Mouse (Mus musculus) cortical plate, adult 2 months (tissue): ENCODE measurements around the gene Mapk6. TPM values are rescaled to one million over a fixed set of nuclear protein-coding genes. Genes with fewer than 3 reads are reported as not detected.
"Not testable (repeated sequence)": the region's sequence is repeated elsewhere in the genome, so short reads cannot be mapped to it uniquely, and the experiment has no call there.

Source experiments
- H3K27ac ChIP-seq: fragments of 200-500 bp; 2 replicates; pipeline ENCODE4 v1.5.1; 2012; ENCODE audit warnings: low read length, control low read depth, inconsistent platforms; ENCODE audit not compliant: insufficient read depth
- H3K4me1 ChIP-seq: fragments of 200-500 bp; 2 replicates; pipeline ENCODE4 v1.6.1; 2011; ENCODE audit warnings: low read length; ENCODE audit not compliant: control insufficient read depth, insufficient read depth
- H3K4me3 ChIP-seq: fragments of 200-500 bp; 2 replicates; pipeline ENCODE4 v1.5.1; 2011; ENCODE audit warnings: mild to moderate bottlenecking, low read length, control low read depth; ENCODE audit not compliant: insufficient read depth
- CTCF ChIP-seq: fragments of 200-500 bp; IDR thresholded peaks from 2 replicates; pipeline ENCODE4 v1.5.1; 2011; ENCODE audit warnings: mild to moderate bottlenecking, control low read depth, low read length; ENCODE audit not compliant: insufficient read depth; ENCODE audit errors: extremely low read depth
- POLR2A ChIP-seq: fragments of 200-500 bp; IDR thresholded peaks from 2 replicates; pipeline ENCODE4 v1.6.1; 2011; ENCODE audit warnings: mild to moderate bottlenecking, low read length, control low read depth; ENCODE audit not compliant: insufficient read depth; ENCODE audit errors: extremely low read depth
- polyA plus RNA-seq: library from polyadenylated mRNA; depleted of rRNA; stranded (reverse); fragments of >200 nt; gene quantifications from 2 replicates; pipeline ENCODE4 v1.2.3, GENCODE M21; 2012; rRNA removed

Mapk6 gene
- 41.8 and 43.6 TPM in 2 replicates for polyA plus RNA-seq

GRCm38 (mm10) chr9:75409852-75410378 is at the start of gene Mapk6:
TSS of gene Mapk6 (minus strand) at chr9:75410005.
- TF ChIP-seq CTCF (no peak), POLR2A (peak; percentile 45; the same call in 1 of the 2 replicates)
- Histone ChIP-seq H3K4me3 (peak within 1 kb of the TSS; percentile 96), H3K4me1 (no peaks in the 10 kb centered on the region), H3K27ac (peak within 1 kb of the TSS; percentile 88)

GRCm38 (mm10) chr9:75455684-75456083 is 45.9 kb upstream of the Mapk6 start:
- no peak overlapping the region for H3K4me3 ChIP-seq
- no peak for TF ChIP-seq POLR2A
- no peak for TF ChIP-seq CTCF
- no peaks in the 10 kb centered on the region for H3K4me1 ChIP-seq
- no peak overlapping the region for H3K27ac ChIP-seq

- Histone ChIP-seq H3K4me3 (no peak overlapping the region), H3K27ac (no peak overlapping the region), H3K4me1 (no peaks in the 10 kb centered on the region)
- no peak for TF ChIP-seq POLR2A
- TF ChIP-seq CTCF = no peak
These were observed 44.2 kb upstream of the Mapk6 start for GRCm38 (mm10) chr9:75453994-75454393.

GRCm38 (mm10) chr9:75448021-75448420 is 38.2 kb upstream of the Mapk6 start:
- no peaks in the 10 kb centered on the region for H3K4me1 ChIP-seq
- no peak for TF ChIP-seq CTCF
- TF ChIP-seq POLR2A = no peak
- no peak overlapping the region for H3K4me3 ChIP-seq
- no peak overlapping the region for H3K27ac ChIP-seq

- H3K4me3 ChIP-seq, H3K27ac ChIP-seq, H3K4me1 ChIP-seq: not testable (repeated sequence)
These were observed 36.8 kb upstream of the Mapk6 start for GRCm38 (mm10) chr9:75446574-75446973.

DNA sequence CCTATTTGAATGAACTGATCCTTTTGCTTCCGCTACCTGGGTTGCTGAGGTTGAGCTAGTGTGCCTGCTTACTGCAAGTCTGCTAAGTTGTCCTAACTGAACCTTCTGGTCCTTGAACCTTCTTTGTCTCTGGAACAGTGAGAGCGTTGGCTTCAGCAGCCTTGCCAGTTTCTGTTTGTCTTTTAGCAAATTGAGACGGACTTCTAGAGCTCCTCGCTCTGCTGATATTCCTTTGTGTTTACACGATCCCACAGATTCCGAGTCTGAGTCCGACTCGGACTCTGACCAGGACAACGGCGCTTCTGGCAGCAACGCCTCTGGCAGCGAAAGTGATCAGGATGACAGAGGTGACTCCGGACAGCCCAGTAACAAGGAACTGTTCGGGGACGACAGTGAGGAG is 35.2 kb upstream of the Mapk6 start:
- H3K4me1 ChIP-seq = peaks cover 3% of the 10 kb centered on the region; the same call in 1 of the 2 replicates
- H3K4me3 ChIP-seq = no peak overlapping the region
- TF ChIP-seq CTCF = no peak
- TF ChIP-seq POLR2A = no peak
- no peak overlapping the region for H3K27ac ChIP-seq

- Histone ChIP-seq H3K4me3 (peak overlapping the region; percentile 96), H3K27ac (no peak overlapping the region), H3K4me1 (peaks cover 3% of the 10 kb centered on the region; the same call in 1 of the 2 replicates)
- TF ChIP-seq POLR2A (no peak), CTCF (no peak)
These were observed 31.9 kb upstream of the Mapk6 start for GRCm38 (mm10) chr9:75441691-75442131.

- TF ChIP-seq POLR2A = peak; percentile 70; the same call in 1 of the 2 replicates
- no peak for TF ChIP-seq CTCF
- Histone ChIP-seq H3K27ac (peak within 1 kb of the TSS; percentile 66), H3K4me1 (peaks cover 3% of the 10 kb centered on the region; the same call in 1 of the 2 replicates), H3K4me3 (peak within 1 kb of the TSS; percentile 96)
These were observed 31.2 kb upstream of the Mapk6 start, which contains the start of gene Leo1 for GRCm38 (mm10) chr9:75440796-75441666. TSS of gene Leo1 (plus strand) at chr9:75441524.

DNA sequence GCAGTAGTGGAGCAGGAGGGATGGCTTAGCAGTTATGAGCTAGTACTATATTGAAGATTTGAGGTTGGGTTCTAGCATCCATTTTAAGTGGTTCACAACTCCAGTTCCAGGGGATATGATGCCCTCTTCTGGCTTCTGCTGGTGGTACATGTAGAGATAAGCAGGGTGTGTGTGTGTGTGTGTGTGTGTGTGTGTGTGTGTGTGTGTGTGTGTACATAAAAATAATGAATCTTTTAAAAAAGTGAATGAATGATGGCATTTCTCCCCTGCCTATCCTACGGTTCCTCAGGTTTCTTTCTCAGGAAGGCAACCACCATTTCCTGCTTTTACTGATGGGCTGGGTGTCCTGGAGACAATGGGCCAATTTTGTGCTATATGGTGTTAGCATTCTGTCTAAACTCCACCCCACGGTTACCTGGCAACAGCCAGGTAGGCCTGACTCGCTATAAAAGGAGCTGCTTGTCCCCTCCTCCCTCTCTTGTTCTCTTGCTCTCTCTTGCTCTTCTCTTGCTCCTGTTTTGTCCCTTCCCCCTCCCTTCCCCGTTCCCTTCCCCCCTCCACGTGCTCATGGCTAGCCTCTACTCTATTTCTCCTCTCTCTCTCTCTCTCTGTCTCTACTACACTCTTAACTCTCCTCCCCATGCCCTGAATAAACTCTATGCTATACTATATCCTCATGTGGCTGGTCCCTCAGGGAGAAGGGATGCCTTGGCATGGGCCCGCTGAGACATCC is 28.0 kb upstream of the Mapk6 start:
- peaks cover 3% of the 10 kb centered on the region; the same call in 1 of the 2 replicates for H3K4me1 ChIP-seq
- H3K27ac ChIP-seq = no peak overlapping the region
- peak; percentile 32; the same call in 1 of the 2 replicates for TF ChIP-seq CTCF
- no peak for TF ChIP-seq POLR2A
- no peak overlapping the region for H3K4me3 ChIP-seq
